Mouse (Mus musculus) hindbrain, embryonic 12.5 days (tissue): ENCODE data around the gene Rybp. TPM values are rescaled to one million over a fixed set of nuclear protein-coding genes. Genes with fewer than 3 reads are reported as not detected.

Experiments
- ATAC-seq: fragments of 200-750 bp; cut with Nextera tagmentation; 2 replicates; pipeline ENCODE4 v1.8.0; 2017; ENCODE audit warnings: moderate TSS enrichment; ENCODE audit not compliant: low FRiP score
- H3K27ac ChIP-seq: fragments of 300-500 bp; sonication (generic); 2 replicates; pipeline ENCODE4 v1.5.1; 2016; ENCODE audit warnings: mild to moderate bottlenecking
- H3K27me3 ChIP-seq: fragments of 300-500 bp; sonication (generic); 2 replicates; pipeline ENCODE4 v1.6.1; 2016; ENCODE audit warnings: mild to moderate bottlenecking
- H3K36me3 ChIP-seq: fragments of 300-500 bp; sonication (generic); 2 replicates; pipeline ENCODE4 v1.6.1; 2016; ENCODE audit warnings: mild to moderate bottlenecking
- H3K4me1 ChIP-seq: fragments of 300-500 bp; sonication (generic); 2 replicates; pipeline ENCODE4 v1.6.1; 2016
- H3K4me2 ChIP-seq: fragments of 300-500 bp; sonication (generic); replicated peaks from 2 replicates; pipeline ENCODE4 v1.6.1; 2016; ENCODE audit warnings: mild to moderate bottlenecking
- H3K4me3 ChIP-seq: fragments of 300-500 bp; sonication (generic); 2 replicates; pipeline ENCODE4 v1.5.1; 2016; ENCODE audit warnings: mild to moderate bottlenecking
- H3K9ac ChIP-seq: fragments of 300-500 bp; sonication (generic); 2 replicates; pipeline ENCODE4 v1.6.1; 2016; ENCODE audit warnings: mild to moderate bottlenecking, moderate library complexity
- H3K9me3 ChIP-seq: fragments of 300-500 bp; sonication (generic); replicated peaks from 2 replicates; pipeline ENCODE4 v1.6.1; 2016; ENCODE audit warnings: mild to moderate bottlenecking
- WGBS: fragments of 180-500 bp; shearing (Covaris S2); methylation state at CpG from one replicate; pipeline ENCODE4 v1.1.7; 2016; 5-methylcytosine and 5-hydroxymethylcytosine counted together
- polyA plus RNA-seq: library from polyadenylated mRNA; unstranded; fragments of >200 nt; fragmentation: Nextera tagmentation; extraction: Ambion mirVana; gene quantifications from 2 replicates; pipeline ENCODE4 v1.2.1, GENCODE M21; 2016

The Rybp gene
- polyA plus RNA-seq, 1 experiment from 2014 or later: 18.4 TPM

GRCm38 (mm10) chr6:100233522-100233921 is 53.8 kb downstream of the Rybp start:
- no peaks in the 10 kb centered on the region for H3K27me3 ChIP-seq
- no peak overlapping the region for H3K4me2 ChIP-seq
- no peak overlapping the region for H3K9ac ChIP-seq
- no peaks in the 10 kb centered on the region for H3K36me3 ChIP-seq
- peaks cover 17% of the 10 kb centered on the region for H3K4me1 ChIP-seq
- no peak overlapping the region for H3K27ac ChIP-seq
- H3K4me3 ChIP-seq: no peak overlapping the region
- ATAC-seq: peak; percentile 67
- WGBS: 59% methylated on average over 3 of the region's 3 CpGs
- H3K9me3 ChIP-seq: no peaks in the 10 kb centered on the region

DNA sequence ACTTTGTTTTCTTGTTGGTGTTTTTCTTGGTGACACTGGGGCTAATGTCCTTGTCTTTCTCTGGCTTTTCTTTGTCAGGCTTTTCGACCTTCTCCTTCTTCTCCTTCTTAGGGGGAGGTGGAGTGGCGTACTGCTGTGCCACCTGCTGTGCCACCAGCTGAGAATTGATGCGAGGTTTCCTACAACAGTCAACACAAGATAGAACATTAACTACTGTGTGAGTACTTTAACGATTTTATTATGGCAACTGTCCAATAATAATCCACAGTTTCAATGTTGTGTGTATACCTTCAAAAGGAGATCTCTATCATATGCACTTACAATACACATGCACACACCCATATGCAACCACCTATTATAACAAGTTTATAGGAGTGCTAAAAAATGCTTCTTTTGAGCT is 54.2 kb downstream of the Rybp start:
- Histone ChIP-seq H3K36me3 (no peaks in the 10 kb centered on the region), H3K4me1 (peaks cover 17% of the 10 kb centered on the region), H3K27me3 (no peaks in the 10 kb centered on the region), H3K4me2 (no peak overlapping the region), H3K9ac (no peak overlapping the region), H3K27ac (no peak overlapping the region), H3K4me3 (no peak overlapping the region), H3K9me3 (no peaks in the 10 kb centered on the region)
- 0 out of 2 replicates have a peak, but pooled peaks have one; percentile 8 for ATAC-seq
- WGBS: 46% methylated on average over 4 of the region's 4 CpGs

DNA sequence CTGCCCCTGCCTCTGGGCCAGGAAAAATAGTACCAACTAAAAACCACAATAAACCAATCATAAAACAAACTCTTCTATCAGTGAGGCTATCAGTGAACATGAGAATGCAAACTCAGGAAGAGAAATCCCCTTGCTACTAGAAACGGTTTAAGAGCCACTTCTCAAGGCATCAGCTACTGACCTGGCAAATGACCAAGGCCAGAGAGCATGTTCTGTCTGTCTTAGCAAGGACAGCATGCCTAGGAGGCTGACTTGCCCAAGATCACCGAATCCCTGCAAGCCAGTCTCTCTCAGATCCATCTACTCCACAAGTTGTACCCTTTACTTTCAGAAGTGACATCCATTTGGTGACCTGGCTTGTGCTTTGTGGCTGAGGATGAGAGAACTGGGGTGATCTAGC is 61.1 kb downstream of the Rybp start:
- ATAC-seq: no peak
- WGBS: 81% methylated on average over 2 of the region's 2 CpGs
- Histone ChIP-seq H3K27me3 (no peaks in the 10 kb centered on the region), H3K9ac (no peak overlapping the region), H3K9me3 (no peaks in the 10 kb centered on the region), H3K4me3 (no peak overlapping the region), H3K4me2 (no peak overlapping the region), H3K36me3 (no peaks in the 10 kb centered on the region), H3K4me1 (no peaks in the 10 kb centered on the region), H3K27ac (no peak overlapping the region)

GRCm38 (mm10) chr6:100223932-100224331 is 63.4 kb downstream of the Rybp start:
- Histone ChIP-seq H3K27me3 (no peaks in the 10 kb centered on the region), H3K4me1 (peaks cover 7% of the 10 kb centered on the region), H3K4me2 (no peak overlapping the region), H3K4me3 (no peak overlapping the region), H3K9me3 (no peaks in the 10 kb centered on the region), H3K36me3 (no peaks in the 10 kb centered on the region), H3K9ac (no peak overlapping the region), H3K27ac (no peak overlapping the region)
- ATAC-seq: no peak
- WGBS: 93% methylated on average over 6 of the region's 6 CpGs

GRCm38 (mm10) chr6:100223435-100223834 is 63.9 kb downstream of the Rybp start:
- 84% methylated on average over 10 of the region's 10 CpGs for WGBS
- H3K27ac ChIP-seq: no peak overlapping the region
- H3K27me3 ChIP-seq: no peaks in the 10 kb centered on the region
- no peak for ATAC-seq
- H3K4me1 ChIP-seq: peaks cover 12% of the 10 kb centered on the region
- no peaks in the 10 kb centered on the region for H3K36me3 ChIP-seq
- no peak overlapping the region for H3K9ac ChIP-seq
- no peak overlapping the region for H3K4me3 ChIP-seq
- H3K4me2 ChIP-seq: no peak overlapping the region
- H3K9me3 ChIP-seq: no peaks in the 10 kb centered on the region

- ATAC-seq: no peak
- H3K9me3 ChIP-seq: no peaks in the 10 kb centered on the region
Measured at GRCm38 (mm10) chr6:100222927-100223326, 64.4 kb downstream of the Rybp start.

GRCm38 (mm10) chr6:100221803-100222202 is 65.5 kb downstream of the Rybp start:
- H3K9ac ChIP-seq: no peak overlapping the region
- H3K27ac ChIP-seq: no peak overlapping the region
- H3K36me3 ChIP-seq: no peaks in the 10 kb centered on the region
- no peak overlapping the region for H3K4me2 ChIP-seq
- H3K27me3 ChIP-seq: peaks cover 5% of the 10 kb centered on the region
- WGBS: 83% methylated on average over 4 of the region's 4 CpGs
- peaks cover 24% of the 10 kb centered on the region for H3K4me1 ChIP-seq
- no peaks in the 10 kb centered on the region for H3K9me3 ChIP-seq
- no peak for ATAC-seq
- no peak overlapping the region for H3K4me3 ChIP-seq

More at GRCm38 (mm10) chr6:100222927-100223326, 64.4 kb downstream of the Rybp start:
- H3K9ac ChIP-seq: no peak overlapping the region
- no peaks in the 10 kb centered on the region for H3K27me3 ChIP-seq
- peaks cover 17% of the 10 kb centered on the region for H3K4me1 ChIP-seq
- 79% methylated on average over 5 of the region's 5 CpGs for WGBS
- no peaks in the 10 kb centered on the region for H3K36me3 ChIP-seq
- H3K4me3 ChIP-seq: no peak overlapping the region
- no peak overlapping the region for H3K4me2 ChIP-seq
- H3K27ac ChIP-seq: no peak overlapping the region

DNA sequence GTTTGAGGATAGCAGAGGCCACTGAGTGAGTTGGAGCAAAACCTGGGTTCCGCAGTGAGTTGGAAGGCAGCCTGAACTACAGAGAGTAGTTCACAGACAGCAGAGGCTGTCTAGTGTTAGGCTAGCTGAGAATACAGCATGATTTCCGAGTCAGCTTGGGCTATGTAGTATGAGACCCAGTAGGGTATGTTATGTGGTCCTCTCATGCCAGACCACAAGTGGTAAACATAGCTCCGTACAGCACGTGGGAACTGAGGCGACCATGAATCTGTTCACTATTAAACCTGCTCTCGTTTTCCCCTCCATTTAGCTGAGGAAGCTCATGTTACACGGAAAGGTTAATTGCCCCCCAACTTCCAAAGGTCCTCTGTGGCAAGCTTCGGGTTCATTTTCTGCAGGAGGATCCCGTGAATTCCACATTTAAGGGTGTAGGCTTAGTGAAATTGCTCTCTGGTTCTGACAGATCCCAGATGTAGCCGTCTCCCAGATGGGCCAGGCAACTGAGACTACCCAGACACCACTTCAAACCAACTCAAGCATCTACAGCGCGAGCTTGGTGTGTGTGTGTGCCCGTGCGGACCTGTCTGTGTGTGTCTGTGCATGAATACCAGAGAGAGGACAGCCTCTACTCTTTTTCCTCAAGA is 66.2 kb downstream of the Rybp start:
- H3K36me3 ChIP-seq: no peaks in the 10 kb centered on the region
- H3K27me3 ChIP-seq: peaks cover 12% of the 10 kb centered on the region
- H3K27ac ChIP-seq: no peak overlapping the region
- H3K9ac ChIP-seq: no peak overlapping the region
- no peak for ATAC-seq
- 76% methylated on average over 14 of the region's 14 CpGs for WGBS
- H3K4me3 ChIP-seq: no peak overlapping the region
- no peak overlapping the region for H3K4me2 ChIP-seq
- no peaks in the 10 kb centered on the region for H3K9me3 ChIP-seq
- peaks cover 25% of the 10 kb centered on the region for H3K4me1 ChIP-seq

- Histone ChIP-seq H3K9me3 (no peaks in the 10 kb centered on the region), H3K4me3 (no peak overlapping the region), H3K9ac (no peak overlapping the region), H3K36me3 (no peaks in the 10 kb centered on the region), H3K4me1 (peaks cover 34% of the 10 kb centered on the region), H3K27me3 (peaks cover 22% of the 10 kb centered on the region), H3K4me2 (no peak overlapping the region), H3K27ac (no peak overlapping the region)
- WGBS: 72% methylated on average over 3 of the region's 3 CpGs
- no peak for ATAC-seq
Measured at GRCm38 (mm10) chr6:100219971-100220370, 67.3 kb downstream of the Rybp start.

- peaks cover 33% of the 10 kb centered on the region for H3K27me3 ChIP-seq
- peak overlapping the region; percentile 64; the same call in 1 of the 2 replicates for H3K27ac ChIP-seq
- H3K4me2 ChIP-seq: no peak overlapping the region; the same call in 1 of the 2 replicates
- peak; percentile 88 for ATAC-seq
- H3K9me3 ChIP-seq: no peaks in the 10 kb centered on the region
- H3K4me1 ChIP-seq: peaks cover 45% of the 10 kb centered on the region
- H3K9ac ChIP-seq: no peak overlapping the region
- H3K4me3 ChIP-seq: no peak overlapping the region
- 32% methylated on average over 13 of the region's 13 CpGs for WGBS
- no peaks in the 10 kb centered on the region for H3K36me3 ChIP-seq
Measured at GRCm38 (mm10) chr6:100218541-100219341, 68.5 kb downstream of the Rybp start.

DNA sequence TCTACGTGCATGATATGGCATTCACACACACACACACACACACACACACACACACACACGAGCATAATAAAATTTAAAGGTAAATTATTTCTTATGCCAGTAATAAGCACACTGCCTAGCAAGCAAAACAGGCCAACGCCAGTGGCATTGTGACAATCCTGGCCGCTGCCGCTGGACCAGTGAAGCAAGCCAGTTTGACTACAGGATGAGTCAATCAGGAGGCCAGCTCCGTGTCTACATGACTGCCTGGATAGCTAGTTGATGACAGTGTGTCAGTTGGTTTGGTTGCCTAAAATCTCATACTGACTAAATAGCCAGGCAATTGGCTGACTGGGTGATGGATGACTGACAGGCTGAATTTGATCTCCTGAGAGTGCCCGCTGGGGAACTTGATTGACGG is 69.8 kb downstream of the Rybp start:
- ATAC-seq: no peak
- Histone ChIP-seq H3K36me3 (no peaks in the 10 kb centered on the region), H3K4me3 (no peak overlapping the region), H3K9ac (no peak overlapping the region), H3K9me3 (no peaks in the 10 kb centered on the region), H3K27me3 (peaks cover 40% of the 10 kb centered on the region), H3K27ac (no peak overlapping the region), H3K4me1 (peaks cover 56% of the 10 kb centered on the region), H3K4me2 (no peak overlapping the region)
- WGBS: 80% methylated on average over 8 of the region's 8 CpGs

DNA sequence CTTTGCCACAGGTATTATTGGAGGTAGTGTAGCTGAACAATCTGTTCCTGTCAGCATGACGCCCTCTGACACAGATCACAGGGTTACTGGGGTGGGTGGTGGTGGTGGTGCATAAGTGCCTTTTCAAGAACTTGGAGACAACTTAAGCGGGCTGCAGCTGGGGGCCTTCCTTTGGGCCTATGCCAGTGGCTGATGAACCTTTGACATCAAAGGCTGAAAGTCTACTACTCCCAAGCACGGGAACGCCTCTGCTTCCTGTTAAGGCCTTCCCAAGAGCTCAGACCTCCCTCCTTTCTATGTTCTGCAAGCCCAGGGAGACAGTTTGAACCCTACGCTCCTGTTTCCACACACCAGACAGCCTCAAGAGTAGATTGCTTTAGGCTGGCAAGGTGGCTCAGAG is 70.3 kb downstream of the Rybp start:
- no peaks in the 10 kb centered on the region for H3K9me3 ChIP-seq
- H3K36me3 ChIP-seq: no peaks in the 10 kb centered on the region
- WGBS: 80% methylated on average over 5 of the region's 5 CpGs
- H3K27ac ChIP-seq: no peak overlapping the region
- no peak overlapping the region for H3K9ac ChIP-seq
- H3K4me2 ChIP-seq: no peak overlapping the region
- no peak overlapping the region for H3K4me3 ChIP-seq
- peaks cover 60% of the 10 kb centered on the region for H3K4me1 ChIP-seq
- peaks cover 41% of the 10 kb centered on the region for H3K27me3 ChIP-seq
- no peak for ATAC-seq

- H3K4me1 ChIP-seq: peaks cover 60% of the 10 kb centered on the region
- 72% methylated on average over 6 of the region's 6 CpGs for WGBS
Measured at GRCm38 (mm10) chr6:100215809-100216208, 71.5 kb downstream of the Rybp start.

More at GRCm38 (mm10) chr6:100215809-100216208, 71.5 kb downstream of the Rybp start:
- ATAC-seq: no peak
- Histone ChIP-seq H3K4me2 (no peak overlapping the region), H3K27me3 (peaks cover 51% of the 10 kb centered on the region), H3K9me3 (no peaks in the 10 kb centered on the region), H3K4me3 (no peak overlapping the region), H3K36me3 (no peaks in the 10 kb centered on the region), H3K9ac (no peak overlapping the region), H3K27ac (no peak overlapping the region)
